Mouse (Mus musculus) left cerebral cortex, adult 18-20 months (tissue): Measurements from ENCODE around the gene Dock7. TPM values are rescaled to one million over a fixed set of nuclear protein-coding genes. Genes with fewer than 3 reads are reported as not detected.
A peak's percentile ranks its signal among the peaks of the same experiment; 100 is the strongest.
"Not testable (repeated sequence)": the region's sequence is repeated elsewhere in the genome, so short reads cannot be mapped to it uniquely, and the experiment has no call there.

Experiments
- DNase-seq, 2 experiments: peaks; one replicate each; pipeline ENCODE4 v3.0.0; 2021 to 2022; ENCODE audit warnings: low spot score in 2 of 2, mixed read lengths in 1 of 2
- total RNA-seq, 2 experiments: library from RNA; stranded (reverse); gene quantifications; 2 replicates each; pipeline ENCODE4 v1.2.3; 2021

Dock7 gene
- total RNA-seq, 2 experiments from 2014 or later: 33.2 to 38.3 TPM

DNA sequence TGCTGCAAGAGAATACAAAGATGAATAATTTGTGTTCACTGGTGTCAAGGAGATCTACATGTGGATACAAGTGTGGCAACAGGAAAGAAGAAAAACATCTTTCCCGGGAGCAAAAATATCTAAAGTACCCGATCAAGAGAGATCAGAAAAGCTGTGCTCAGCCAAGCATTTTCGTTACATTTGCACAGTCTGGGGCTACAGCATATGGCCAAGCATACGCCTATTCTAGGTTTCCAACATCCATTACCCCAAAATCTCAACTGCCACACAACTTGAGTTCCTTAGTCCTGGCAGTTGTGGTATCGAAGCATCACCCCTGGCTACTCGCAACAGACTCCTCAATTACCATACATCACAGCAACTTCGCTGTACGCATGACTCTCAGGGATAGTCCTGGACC lies 98.5 kb downstream of the Dock7 start:
- DNase-seq: no peak

- DNase-seq: no peak
These were observed 109.7 kb downstream of the Dock7 start for GRCm38 (mm10) chr4:99011039-99011438.

DNA sequence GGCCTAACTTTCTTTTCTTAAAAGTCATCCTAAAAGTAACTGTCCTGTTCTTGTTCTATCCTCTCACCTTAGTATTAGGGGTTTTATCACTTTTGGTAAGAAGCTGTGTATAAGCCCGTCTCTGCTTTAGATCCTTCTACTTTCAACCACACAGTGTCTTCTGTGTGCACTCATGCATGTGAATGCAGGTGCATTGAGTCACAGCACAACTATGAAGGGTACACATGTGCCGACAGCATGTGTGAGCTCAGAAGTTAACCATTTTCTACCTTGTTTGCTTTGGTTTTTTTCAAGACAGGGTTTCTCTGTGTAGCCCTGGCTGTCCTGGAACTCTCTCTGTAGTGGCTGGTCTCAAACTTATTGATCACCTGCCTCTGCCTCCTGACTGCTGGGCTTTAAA lies 114.4 kb downstream of the Dock7 start:
- no peak for DNase-seq

DNA sequence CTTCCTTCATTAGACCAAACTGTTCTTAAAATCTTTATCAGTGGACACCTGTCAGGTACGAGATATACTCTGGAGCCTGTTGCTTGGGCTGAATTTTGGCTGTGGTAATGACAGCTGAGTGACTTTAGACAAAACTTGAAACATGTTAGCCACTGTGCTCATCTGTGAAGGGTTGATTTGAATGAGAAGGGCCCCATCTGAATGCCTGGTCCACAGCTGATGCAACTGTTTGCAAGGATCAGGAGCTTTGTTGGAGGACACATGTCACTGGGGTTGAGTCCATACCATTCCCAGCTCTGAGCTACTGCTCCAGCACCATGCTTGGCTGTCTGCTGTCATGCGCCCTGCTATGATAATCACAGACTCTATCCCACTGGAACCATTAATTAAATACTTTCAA lies 115.1 kb downstream of the Dock7 start:
- no peak for DNase-seq

DNA sequence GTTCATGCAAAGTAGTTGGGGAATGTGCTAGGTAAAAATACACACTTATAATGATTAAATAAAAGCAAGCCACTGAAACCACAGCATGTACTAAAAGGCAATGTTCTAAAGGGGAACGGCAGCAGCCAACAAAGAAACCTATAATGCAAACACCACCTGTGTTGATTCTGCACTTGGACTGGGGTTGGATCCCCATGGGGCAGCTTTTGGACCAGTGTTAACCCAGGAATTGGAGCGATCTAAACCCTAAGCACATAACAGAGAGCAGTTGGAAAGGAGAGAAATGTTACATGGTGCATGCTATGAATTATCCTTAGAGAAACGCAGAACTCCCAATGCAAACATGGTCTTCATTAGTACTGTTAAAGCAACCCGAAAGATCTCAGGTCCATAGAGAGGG lies 127.2 kb downstream of the Dock7 start:
- no peak for DNase-seq

GRCm38 (mm10) chr4:98984701-98985100 lies 136.0 kb downstream of the Dock7 start:
- no peak for DNase-seq

DNA sequence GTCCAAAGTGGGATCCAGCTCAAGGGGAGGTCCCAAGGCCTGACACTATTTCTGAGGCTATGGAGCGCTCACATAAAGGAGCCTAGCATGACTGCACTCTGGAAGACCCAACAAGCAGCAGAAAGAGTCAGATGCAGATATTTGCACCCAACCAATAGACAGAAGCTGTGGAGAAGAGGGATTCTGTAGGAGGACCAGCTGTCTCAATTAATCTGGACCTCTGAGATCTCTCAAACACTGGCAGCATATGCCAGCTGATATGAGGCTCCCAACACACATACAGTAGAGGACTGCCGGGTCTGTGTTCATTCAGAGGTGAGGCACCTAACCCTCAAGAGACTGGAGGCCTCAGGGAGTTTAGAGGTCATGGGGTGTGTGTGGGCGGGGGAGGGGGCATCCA lies 140.7 kb downstream of the Dock7 start:
- not testable (repeated sequence) for DNase-seq

DNA sequence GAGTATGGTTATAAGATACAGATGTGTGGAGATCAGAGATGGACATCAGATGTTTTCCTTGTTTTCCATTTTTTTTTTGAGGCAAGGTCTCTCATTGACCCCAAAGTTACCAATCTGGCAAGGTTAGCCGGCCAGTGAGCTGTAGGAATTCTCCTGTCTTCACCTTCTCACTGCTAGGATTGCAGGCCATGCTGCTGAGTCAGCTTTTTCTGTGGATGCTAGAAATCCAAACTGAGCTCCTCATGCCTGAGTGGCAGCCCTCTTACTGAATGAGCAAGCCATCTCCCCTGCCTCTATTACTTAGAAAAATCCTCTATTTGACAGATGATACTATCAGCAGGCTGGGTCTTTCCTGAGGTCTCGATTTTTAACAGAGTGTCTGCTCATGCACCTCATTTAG lies 142.0 kb downstream of the Dock7 start:
- no peak for DNase-seq

DNA sequence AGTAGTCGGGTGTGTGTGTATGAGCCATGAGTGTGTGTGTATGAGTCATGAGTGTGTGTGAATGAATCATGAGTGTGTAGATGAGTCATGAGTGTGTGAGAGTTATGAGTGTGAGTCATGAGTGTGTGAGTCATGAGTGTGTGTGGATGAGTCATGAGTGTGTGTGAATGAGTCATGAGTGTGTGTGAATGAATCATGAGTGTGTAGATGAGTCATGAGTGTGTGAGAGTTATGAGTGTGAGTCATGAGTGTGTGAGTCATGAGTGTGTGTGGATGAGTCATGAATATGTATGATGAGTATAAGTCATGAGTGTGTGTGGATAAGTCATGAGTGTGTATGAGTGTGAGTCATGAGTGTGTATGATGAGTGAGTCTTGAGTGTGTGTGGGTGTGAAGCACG lies 142.4 kb downstream of the Dock7 start:
- DNase-seq: not testable (repeated sequence)

GRCm38 (mm10) chr4:98975741-98976140 lies 145.0 kb downstream of the Dock7 start:
- no peak for DNase-seq

GRCm38 (mm10) chr4:98969946-98970345 lies 150.8 kb downstream of the Dock7 start:
- DNase-seq: no peak

DNA sequence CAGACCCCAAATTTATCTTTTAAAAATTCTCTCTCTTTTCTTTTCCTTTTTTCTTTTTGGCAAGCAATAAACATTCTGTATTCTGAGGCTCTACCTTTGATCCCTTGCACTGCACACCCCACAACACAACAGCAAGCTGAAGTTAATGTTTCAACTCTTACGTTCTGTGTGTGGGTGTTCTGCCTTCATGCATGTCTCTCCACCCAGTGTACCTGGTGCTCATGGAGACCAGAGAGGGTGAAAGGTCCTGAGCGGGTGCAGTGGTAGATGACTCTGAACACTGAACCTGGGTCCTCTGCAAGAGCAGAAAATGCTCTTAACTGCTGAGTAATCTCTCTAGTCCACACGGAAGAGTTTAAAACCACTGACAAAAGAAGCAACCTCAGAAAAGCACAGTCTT lies 160.5 kb downstream of the Dock7 start:
- DNase-seq: no peak

DNA sequence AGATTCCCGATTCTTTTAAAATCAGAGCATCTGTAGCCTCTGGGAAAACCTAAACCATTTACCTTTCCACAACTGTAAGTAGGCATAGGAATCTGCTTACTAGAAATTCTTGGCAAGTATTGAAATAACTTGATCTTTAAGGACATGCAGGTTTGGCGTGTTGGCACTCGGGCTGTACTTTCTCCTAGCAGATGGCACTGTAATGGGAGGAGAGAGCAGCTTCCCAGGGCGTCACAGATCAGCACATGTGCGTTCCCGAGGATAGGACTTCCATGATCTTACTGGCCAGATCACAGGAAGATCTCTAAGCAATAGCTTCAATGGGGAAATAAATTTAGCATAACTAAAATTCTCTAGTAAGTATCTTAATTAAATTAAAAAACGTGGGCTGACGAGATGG lies 164.7 kb downstream of the Dock7 start:
- DNase-seq: no peak

DNA sequence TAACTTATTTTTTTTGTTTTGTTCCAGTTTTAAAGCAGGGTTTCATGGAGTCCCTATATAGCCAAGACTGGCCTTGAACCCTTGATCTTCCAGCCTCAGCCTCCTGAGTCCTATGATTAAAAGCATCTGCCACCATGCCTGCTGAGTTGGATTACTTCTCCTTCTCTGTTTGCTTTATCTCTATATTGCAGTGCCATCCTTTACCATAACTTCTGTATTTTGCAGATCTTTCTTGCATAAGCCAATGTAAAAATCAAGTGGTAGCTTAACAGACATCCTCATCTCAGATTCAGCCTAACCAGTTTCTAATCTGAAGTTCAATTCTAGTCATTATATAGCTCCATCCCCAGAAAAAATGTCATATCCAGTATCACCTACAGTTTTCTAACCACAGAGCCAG lies 170.2 kb downstream of the Dock7 start:
- DNase-seq: no peak

DNA sequence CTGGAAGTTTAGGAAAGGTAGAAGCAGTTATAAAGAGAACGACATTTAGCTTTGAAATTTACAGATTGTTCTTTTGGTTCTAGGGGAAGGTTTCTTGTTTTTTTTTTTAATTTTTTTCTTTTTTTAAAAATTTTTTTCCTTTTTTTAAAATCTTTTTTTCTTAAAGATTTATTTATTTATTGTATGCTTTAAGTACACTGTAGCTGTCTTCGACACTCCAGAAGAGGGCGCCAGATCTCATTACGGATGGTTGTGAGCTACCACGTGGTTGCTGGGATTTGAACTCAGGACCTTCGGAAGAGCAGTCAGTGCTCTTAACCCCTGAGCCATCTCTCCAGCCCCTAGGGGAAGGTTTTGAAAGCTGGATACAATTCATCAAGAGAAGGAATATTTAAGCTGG lies 182.5 kb downstream of the Dock7 start:
- DNase-seq: not testable (repeated sequence)

DNA sequence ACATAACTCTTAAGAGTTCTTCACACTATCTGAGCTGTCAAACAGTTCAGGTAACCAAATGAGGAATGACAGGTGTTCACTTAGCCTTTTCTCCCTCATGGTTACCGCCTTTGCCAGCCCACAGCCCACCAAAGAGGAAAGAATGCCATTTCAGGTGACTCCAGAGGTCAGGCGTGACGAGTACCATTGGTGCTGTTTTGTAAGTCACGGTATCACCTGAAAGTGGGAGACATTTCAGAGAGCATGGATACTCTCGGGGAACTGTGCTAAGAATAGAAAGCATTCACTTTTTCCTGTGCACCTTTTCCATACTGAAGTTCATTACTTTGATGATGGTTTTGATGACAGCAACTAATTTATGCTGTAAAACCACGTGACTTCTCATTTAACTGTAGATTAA lies 184.7 kb downstream of the Dock7 start:
- no peak for DNase-seq

GRCm38 (mm10) chr4:98925250-98925781 lies 195.4 kb downstream of the Dock7 start:
- no peak for DNase-seq

DNA sequence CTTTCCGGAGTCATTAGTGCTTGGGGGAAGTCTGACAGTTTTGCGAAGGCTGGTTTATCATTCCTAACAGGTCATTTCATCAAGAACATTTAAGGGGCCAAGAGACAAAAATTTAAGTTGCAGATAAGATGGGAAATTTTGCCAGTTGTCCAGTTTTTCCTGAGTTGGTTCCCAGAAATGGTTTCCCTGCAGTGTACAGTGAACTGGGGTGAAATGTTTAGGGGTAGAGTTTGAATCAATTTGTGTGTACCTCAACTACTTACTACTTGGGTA lies 195.9 kb downstream of the Dock7 start:
- no peak for DNase-seq

- DNase-seq: peak in 1 of 2 experiments; percentile 30
These were observed 196.4 kb downstream of the Dock7 start for GRCm38 (mm10) chr4:98924071-98924905.

DNA sequence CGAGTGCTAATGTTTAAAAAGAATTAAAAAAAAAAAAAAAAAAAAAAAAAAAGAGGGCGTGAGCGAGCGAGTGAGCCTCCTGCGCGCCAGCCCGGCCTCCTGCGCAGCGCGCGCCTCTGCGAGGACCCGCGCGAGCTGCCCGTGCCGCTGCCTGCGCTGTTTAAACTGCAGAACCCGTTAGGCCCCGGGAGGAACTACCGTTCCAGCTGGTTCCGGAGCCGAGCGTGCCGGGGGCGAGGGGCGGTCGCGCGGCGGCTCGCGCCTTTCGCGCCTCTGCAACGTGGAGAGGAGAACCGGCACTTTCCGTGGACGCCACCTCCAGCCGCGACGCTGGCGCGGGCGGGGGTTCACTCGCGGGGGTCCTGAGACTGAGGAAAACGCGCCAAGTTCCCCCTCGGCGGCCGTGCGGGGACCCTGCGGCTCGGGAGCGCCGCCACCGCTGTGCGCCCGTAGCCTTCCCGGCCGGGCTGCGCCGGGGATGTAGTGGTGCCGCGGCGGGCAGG lies 197.1 kb downstream of the Dock7 start, which contains the start of gene Usp1:
TSS of gene Usp1 (plus strand) at position 243 of the 503 bp plus-strand sequence.
- DNase-seq: peak in 1 of 2 experiments; percentile 74

DNA sequence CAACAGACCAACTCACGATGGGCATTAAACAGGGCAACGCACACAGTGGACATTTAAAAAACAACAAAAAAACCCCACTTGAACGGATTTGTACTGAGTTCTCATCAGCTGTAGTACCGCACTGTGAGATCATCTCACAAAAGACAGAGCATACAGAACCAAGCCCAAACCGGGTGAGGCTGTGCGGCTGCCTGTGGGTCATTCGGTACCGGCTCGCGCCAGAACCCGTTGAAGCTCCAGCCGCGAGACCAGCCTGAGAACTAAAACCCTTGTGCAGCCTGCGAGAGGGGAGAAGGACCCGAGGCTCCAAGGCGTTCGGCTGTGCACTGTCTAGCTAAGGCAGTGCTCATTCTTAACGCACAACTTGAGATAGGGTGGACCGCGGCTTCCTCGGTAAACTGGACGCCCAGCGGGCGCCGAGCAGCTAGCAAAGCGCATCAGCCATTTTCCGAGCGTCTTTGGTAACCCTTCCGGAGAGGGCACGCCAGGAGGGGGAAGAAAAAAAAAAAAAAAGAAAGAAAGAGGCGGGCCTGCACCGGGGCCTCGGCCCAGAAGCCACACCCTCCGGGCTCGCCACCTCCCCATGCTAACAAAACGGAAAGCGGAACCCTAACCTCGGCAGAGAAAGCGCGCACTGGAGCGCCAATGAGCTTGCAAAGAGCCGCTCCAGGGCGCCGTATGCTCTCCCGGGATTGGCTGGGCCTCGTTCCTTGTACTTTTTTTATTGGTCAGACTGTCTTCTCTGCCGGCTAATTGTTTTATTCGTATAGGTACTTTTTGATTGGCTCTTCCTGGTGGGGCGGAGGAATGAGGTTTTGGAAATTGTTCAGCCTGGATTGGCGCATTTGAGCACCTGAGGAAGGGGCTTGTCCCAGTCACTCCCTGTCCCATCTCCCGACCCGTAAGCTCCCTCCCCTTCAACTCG lies 197.8 kb downstream of the Dock7 start:
- peak; percentile 93 to 98 for DNase-seq
